Mouse (Mus musculus) liver, postnatal 0 days (tissue): ENCODE measurements around the gene 1110012L19Rik.
"Not testable (repeated sequence)": the region's sequence is repeated elsewhere in the genome, so short reads cannot be mapped to it uniquely, and the experiment has no call there.

Source experiments
- CTCF ChIP-seq: sonication (generic); IDR thresholded peaks from 2 replicates; pipeline ENCODE4 v1.5.1; 2016; ENCODE audit warnings: antibody characterized with exemption, low read depth
- EP300 ChIP-seq: IDR thresholded peaks from 2 replicates; pipeline ENCODE4 v1.6.1; 2016; ENCODE audit warnings: antibody characterized with exemption, low read depth, mild to moderate bottlenecking

- TF ChIP-seq CTCF, EP300: not testable (repeated sequence)
These were observed 7.0 kb downstream of the 1110012L19Rik start for GRCm38 (mm10) chrX:70392636-70393035.
